Mouse (Mus musculus) heart, postnatal 0 days (tissue): ENCODE results near the gene Ddx19a.

Experiments used
- CTCF ChIP-seq: IDR thresholded peaks from 2 replicates; pipeline ENCODE4 v1.5.1; 2016; ENCODE audit warnings: antibody characterized with exemption, control low read depth, low read depth
- EP300 ChIP-seq: IDR thresholded peaks from 2 replicates; pipeline ENCODE4 v1.6.1; 2016; ENCODE audit warnings: antibody characterized with exemption, low read depth

GRCm38 (mm10) chr8:111036591-111036990 lies 39.0 kb upstream of the Ddx19a start:
- TF ChIP-seq EP300 (no peak), CTCF (no peak)
